ENCODE assay signal across 10 mouse cellular contexts in the genomic region with DNA sequence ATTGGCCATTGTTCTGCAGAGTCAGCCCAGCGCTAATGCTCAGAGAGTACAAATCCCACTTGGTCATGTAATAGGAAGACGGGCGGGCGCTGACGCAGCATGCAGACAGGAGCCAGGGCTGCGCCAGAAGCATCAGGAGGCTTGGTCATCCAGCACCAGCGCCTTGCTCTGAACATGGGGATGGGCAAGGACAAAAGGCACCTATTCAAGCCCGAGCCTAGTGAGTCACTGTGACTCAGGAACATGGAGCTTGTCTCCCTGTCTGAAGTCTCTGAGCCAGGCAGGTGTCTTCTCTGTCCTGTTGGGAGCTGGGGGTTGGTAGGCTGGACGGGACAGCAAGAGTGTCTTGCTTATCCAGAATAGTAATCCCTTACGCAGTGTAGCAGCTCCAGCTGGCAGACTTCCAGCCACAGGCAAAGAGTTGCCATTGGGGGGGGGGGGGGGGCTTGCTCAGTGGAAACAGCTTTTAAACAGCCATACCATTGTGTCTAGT. TPM values are rescaled to one million over a fixed set of nuclear protein-coding genes. Genes with fewer than 3 reads are reported as not detected.
DNase-seq lines count a peak whose midpoint lies in the region; ATAC-seq lines count a peak whose summit lies in the region.
"Had no signal": no experiment of that assay in that cellular context is flagged by ENCODE, and none has a peak within 500 bp of the region (broad histone marks: within the 10 kb centered on the region; RNA-seq: fewer than 3 reads in every experiment).

No protein-coding gene starts in this region.

- peak overlapping the region; percentile 56 for H3K27ac ChIP-seq in heart, embryonic 13.5 days (replicated peaks)
- H3K27ac ChIP-seq in hindbrain, embryonic 15.5 days (replicated peaks): 0 out of 2 replicates have a peak overlapping the region, but pooled peaks have one; percentile 45

- intact Hi-C loops in heart, postnatal 25 days (cut with DNase I): no loop called here

- no peak for DNase-seq in heart, postnatal 25 days (ENCODE audit: low spot score)
- peak; percentile 85 for DNase-seq in 3134 (ENCODE audit: extremely low read depth, insufficient read length, low spot score)
- DNase-seq in NIH3T3 (ENCODE audit: low read depth): peak; percentile 81
- DNase-seq in layer of hippocampus, postnatal 14 days (ENCODE audit: low spot score in 2 of 2): no peak
- no peak for DNase-seq in c-Kit-positive CD71-positive TER-119-positive erythroid progenitor cells, embryonic 14.5 days (ENCODE audit: low spot score)
- DNase-seq in thymus, adult 18-20 months: no peak

- WGBS in heart, embryonic 13.5 days: 32% methylated on average over 10 of the region's 10 CpGs
- WGBS in hindbrain, embryonic 15.5 days: 39% methylated on average over 10 of the region's 10 CpGs

- no peaks in the 10 kb centered on the region for H3K36me3 ChIP-seq in heart, embryonic 13.5 days
- H3K36me3 ChIP-seq in hindbrain, embryonic 15.5 days: no peaks in the 10 kb centered on the region

- H3K4me1 ChIP-seq in heart, embryonic 13.5 days: peaks cover 13% of the 10 kb centered on the region
- H3K4me1 ChIP-seq in hindbrain, embryonic 15.5 days (replicated peaks): peaks cover 6% of the 10 kb centered on the region

- no peak; the same call in 1 of the 2 replicates for ATAC-seq in heart, embryonic 13.5 days (ENCODE audit: extremely low read depth, insufficient number of reproducible peaks, low FRiP score, low TSS enrichment)
- ATAC-seq in hindbrain, embryonic 15.5 days (ENCODE audit: low FRiP score, low read depth): peak; percentile 30; the same call in 1 of the 2 replicates

- H3K9ac ChIP-seq in heart, embryonic 13.5 days: peak overlapping the region; percentile 59
- H3K9ac ChIP-seq in hindbrain, embryonic 15.5 days: no peak overlapping the region

- H3K27me3 ChIP-seq in heart, embryonic 13.5 days (replicated peaks): no peaks in the 10 kb centered on the region
- no peaks in the 10 kb centered on the region for H3K27me3 ChIP-seq in hindbrain, embryonic 15.5 days

- H3K4me3 ChIP-seq in heart, embryonic 13.5 days: peak overlapping the region; percentile 11; the same call in 1 of the 2 replicates
- H3K4me3 ChIP-seq in hindbrain, embryonic 15.5 days: no peak overlapping the region

- 0 out of 2 replicates have a peak, but pooled peaks cover 3% of the 10 kb centered on the region for H3K9me3 ChIP-seq in heart, embryonic 13.5 days
- H3K9me3 ChIP-seq in hindbrain, embryonic 15.5 days: no peaks in the 10 kb centered on the region

- H3K4me2 ChIP-seq in heart, embryonic 13.5 days: peak overlapping the region; percentile 54
- peak overlapping the region; percentile 32 for H3K4me2 ChIP-seq in hindbrain, embryonic 15.5 days

RNA-seq across cellular contexts. Expression of gene Ywhag, which starts 11.5 kb away (rescaled TPM):
- 157 and 163 TPM in 2 replicates for polyA plus RNA-seq in heart, embryonic 13.5 days (2015; fragmentation: Nextera tagmentation; extraction: Ambion mirVana)
- 100 to 1,000 TPM; 285 to 296 TPM for total RNA-seq in heart, postnatal 25 days (2021)
- 817 and 859 TPM in 2 replicates for polyA plus RNA-seq in hindbrain, embryonic 15.5 days (2015; fragmentation: Nextera tagmentation; extraction: Ambion mirVana)
- total RNA-seq in layer of hippocampus, postnatal 14 days (2021): 1,000 to 10,000 TPM; 1,522 to 1,558 TPM

RNA-seq across cellular contexts. Expression of gene Ssc4d, which starts 28.4 kb away (rescaled TPM):
- polyA plus RNA-seq in heart, embryonic 13.5 days (2015; fragmentation: Nextera tagmentation; extraction: Ambion mirVana): 1.0 and 1.1 TPM in 2 replicates
- under 1 TPM; 0.28 to 0.68 TPM for total RNA-seq in heart, postnatal 25 days (2021)
- 1.9 and 2.6 TPM in 2 replicates for polyA plus RNA-seq in hindbrain, embryonic 15.5 days (2015; fragmentation: Nextera tagmentation; extraction: Ambion mirVana)
- 1 to 10 TPM; 1.7 to 2.0 TPM for total RNA-seq in layer of hippocampus, postnatal 14 days (2021)

RNA-seq across cellular contexts. Expression of gene Zp3, which starts 33.9 kb away (rescaled TPM):
- 0.11 TPM in 1 of 2 replicates, not detected in the other for polyA plus RNA-seq in heart, embryonic 13.5 days (2015; fragmentation: Nextera tagmentation; extraction: Ambion mirVana)
- total RNA-seq in heart, postnatal 25 days (2021): not detected
- 0.21 and 0.37 TPM in 2 replicates for polyA plus RNA-seq in hindbrain, embryonic 15.5 days (2015; fragmentation: Nextera tagmentation; extraction: Ambion mirVana)
- not detected for total RNA-seq in layer of hippocampus, postnatal 14 days (2021)
- total RNA-seq: megakaryocyte-erythroid progenitor cell, adult 5-6 weeks had no signal
- polyA plus RNA-seq: large intestine, adult 2 months had no signal

RNA-seq across cellular contexts. Expression of gene Dtx2, which starts 48.6 kb away (rescaled TPM):
- polyA plus RNA-seq in heart, embryonic 13.5 days (2015; fragmentation: Nextera tagmentation; extraction: Ambion mirVana): 23.0 and 23.9 TPM in 2 replicates
- total RNA-seq in heart, postnatal 25 days (2021): 1 to 10 TPM; 7.9 to 8.4 TPM
- polyA plus RNA-seq in hindbrain, embryonic 15.5 days (2015; fragmentation: Nextera tagmentation; extraction: Ambion mirVana): 25.6 and 26.3 TPM in 2 replicates
- total RNA-seq in layer of hippocampus, postnatal 14 days (2021): 1 to 10 TPM; 9.1 to 9.5 TPM

RNA-seq across cellular contexts. Expression of gene Hspb1, which starts 58.2 kb away (rescaled TPM):
- 863 and 944 TPM in 2 replicates for polyA plus RNA-seq in heart, embryonic 13.5 days (2015; fragmentation: Nextera tagmentation; extraction: Ambion mirVana)
- 100 to 1,000 TPM; 385 to 513 TPM for total RNA-seq in heart, postnatal 25 days (2021)
- polyA plus RNA-seq in hindbrain, embryonic 15.5 days (2015; fragmentation: Nextera tagmentation; extraction: Ambion mirVana): 14.8 and 16.6 TPM in 2 replicates
- 10 to 100 TPM in 1 of 2 experiments, 1 to 10 TPM in 1; 7.1 to 10.5 TPM for total RNA-seq in layer of hippocampus, postnatal 14 days (2021)
- total RNA-seq: megakaryocyte-erythroid progenitor cell, adult 5-6 weeks had no signal

Comparison
In these comparisons a context has a peak if more than half of its experiments do, and no peak if none do; other contexts are left out.
1. DNase-seq: peak in 3134 (single experiment) and NIH3T3 (single experiment); none in heart, postnatal 25 days (single experiment), layer of hippocampus, postnatal 14 days (0 of 2), c-Kit-positive CD71-positive TER-119-positive erythroid progenitor cells, embryonic 14.5 days (single experiment) and thymus, adult 18-20 months (0 of 2).
2. RNA of gene Ywhag, which starts 11.5 kb away (total RNA-seq): 1,522 to 1,558 TPM in layer of hippocampus, postnatal 14 days; 285 to 296 TPM in heart, postnatal 25 days; every median in the first group is over 4 times any median in the second.